Mouse (Mus musculus) frontal cortex, postnatal 10 days (tissue): ENCODE measurements around the gene Nr3c2.
A peak's percentile ranks its signal among the peaks of the same experiment; 100 is the strongest.

Experiments
- DNase-seq, 2 experiments: peaks; one replicate each; pipeline ENCODE4 v3.0.0; 2022; ENCODE audit warnings: low spot score in 2 of 2, mixed read lengths in 1 of 2

Nr3c2 gene

DNA sequence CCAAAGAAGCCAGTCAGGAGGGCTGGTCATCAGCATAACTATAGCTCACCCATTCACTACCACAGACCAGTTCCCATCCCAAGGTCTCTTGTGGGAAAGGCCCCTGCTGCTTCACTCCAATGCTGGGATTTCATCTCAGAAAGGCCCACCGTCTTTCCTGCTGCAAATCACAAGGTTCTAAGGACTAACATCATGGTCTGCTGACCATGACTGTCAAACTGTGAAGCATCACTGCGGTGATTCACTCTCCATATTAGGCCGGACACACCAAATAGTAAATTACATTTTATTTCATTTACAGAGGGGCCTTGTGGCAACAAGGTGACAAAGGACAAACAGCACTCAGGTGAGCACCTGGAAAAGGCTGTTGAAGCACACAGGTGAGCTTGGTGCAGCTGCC is 350.9 kb downstream of the Nr3c2 start:
- no peak for DNase-seq

DNA sequence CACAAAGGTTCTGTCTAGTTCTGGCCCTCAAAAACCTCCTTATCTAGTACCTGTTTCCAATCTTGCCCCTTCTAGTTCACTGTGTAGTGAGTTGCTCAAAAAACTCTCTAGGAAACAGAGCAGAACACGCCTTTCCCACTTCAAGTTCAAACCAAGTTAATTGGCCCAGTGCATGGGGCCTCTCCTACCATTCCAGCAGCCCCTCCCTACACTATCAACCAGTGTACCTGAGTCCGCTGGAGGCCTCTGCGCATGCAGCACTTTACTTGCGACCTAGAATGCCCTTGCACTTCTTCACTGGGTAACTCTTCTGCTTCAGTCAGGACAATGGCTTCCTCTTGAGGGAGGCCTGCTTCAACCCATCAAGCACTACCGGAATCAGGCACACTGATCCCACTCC is 351.9 kb downstream of the Nr3c2 start:
- no peak for DNase-seq

DNA sequence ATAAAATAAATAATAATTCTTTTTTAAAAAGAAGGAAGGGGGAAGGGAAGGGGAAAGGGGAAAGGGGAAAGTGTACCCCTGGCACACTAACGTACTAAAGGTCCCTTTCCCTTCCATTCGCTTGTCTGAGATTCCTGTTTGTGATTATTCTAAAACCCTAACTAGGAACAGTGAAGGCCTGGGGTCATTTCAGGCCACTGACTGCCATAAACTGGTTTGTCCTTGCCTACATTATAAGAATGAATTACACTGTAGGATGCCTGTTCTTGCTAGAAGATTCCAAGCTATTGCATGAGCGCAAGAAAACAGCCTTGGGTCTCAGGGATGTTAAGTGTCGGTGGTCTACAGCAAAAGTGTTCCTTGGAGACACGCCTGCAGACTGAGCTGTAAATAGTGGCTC is 355.2 kb downstream of the Nr3c2 start:
- DNase-seq, result no peak

DNA sequence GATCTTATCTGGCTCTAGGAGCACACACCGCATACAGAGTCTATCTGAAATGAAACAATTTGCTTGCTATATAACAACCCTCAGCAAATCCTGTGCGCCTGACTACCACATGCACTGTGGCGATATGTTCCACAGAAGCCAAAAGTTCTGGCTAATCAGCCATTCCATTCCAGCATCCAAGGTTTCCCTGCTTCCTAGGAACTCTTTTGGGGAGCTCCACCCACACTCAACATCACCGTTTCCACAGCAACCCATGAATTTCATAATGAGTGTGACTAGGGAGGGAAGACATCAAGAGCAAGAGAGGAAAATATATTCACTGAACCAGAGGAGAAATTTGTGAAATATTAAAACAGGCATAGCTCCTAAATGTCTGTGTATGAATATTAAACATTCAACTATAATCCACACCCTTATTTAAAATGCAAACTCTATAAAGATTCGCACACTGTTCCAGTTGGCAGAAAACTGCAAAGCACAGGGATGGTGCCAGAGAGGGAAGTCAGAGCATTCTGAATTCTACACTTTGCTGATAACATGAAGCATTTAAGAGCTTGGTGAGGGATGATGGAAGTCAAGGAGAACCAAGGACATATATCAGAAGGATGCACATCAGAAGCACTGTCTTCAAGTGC is 357.3 kb downstream of the Nr3c2 start:
- DNase-seq, result peak; percentile 27 to 59

DNA sequence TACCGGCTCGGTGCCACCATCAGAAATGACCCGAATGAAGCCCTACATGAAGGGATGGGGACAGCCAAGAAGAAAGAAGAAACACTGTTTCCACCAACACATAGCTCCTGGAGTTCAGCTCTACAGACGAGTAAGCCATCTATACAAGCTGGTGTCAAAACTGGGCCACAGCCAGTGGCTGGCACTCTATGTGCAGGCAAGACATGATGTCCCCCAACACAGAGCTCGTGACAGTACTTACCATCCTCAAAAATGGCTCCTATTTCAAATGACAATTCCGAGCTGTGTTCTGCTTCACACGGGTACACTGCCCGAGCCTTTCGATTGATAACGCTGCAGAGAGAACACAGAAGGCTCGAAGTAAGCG is 357.8 kb downstream of the Nr3c2 start:
- DNase-seq, result no peak

DNA sequence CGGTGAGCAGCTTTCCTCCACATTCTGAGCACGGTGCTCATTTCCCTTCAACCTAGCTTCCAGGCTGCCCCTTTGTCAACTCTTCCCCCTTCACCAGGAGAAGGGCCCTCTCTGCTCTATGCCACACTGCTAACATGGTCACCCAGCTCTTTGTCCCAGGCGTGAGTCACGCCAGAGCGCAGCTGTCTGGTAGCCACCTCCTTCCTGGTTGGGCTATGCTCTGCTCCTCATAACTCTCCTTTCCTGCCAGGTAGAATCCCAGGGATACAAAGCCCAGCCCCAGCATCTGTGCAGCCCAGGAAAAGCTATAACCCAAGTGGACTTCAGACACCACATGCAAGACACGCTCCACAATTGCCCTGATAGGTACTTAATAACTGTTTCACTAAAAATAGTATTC is 362.0 kb downstream of the Nr3c2 start:
- no peak for DNase-seq

DNA sequence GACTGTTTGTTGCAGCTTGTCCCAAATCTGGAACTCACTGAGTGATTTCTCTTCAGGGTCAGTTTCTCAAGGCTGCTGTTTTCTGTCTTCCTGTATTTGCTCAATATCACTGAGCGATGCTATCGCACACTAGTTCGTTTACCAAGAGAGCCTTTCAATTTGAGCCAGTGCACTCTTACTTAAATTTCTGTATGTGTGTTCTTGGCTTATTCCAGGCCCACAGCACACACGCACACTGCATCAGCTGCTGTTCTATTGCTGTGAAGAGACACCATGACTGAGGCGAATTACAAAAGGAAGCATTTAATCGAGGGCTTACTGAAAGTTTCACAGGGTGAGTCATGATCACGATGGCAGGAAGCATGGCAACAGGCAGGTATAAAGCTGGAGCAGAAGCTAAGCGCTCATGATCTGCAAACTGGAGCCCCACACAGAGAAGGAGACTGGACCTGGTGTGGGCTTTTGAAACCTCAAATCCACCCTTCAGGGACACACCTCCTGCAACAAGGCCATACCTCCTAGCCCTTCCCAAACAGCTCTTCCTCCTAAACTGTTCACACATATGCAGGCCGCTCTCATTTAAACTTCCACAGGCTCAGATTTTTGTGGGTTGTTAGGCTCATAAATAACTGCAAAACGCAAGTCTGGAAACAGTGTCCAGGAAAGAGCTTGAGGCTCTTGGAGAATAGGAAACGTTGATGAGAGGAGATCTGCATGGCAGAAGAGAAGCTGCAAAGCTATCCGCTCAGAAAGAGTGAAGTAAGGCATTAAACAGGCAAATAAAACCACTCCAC is 363.2 kb downstream of the Nr3c2 start:
- DNase-seq, result no peak

DNA sequence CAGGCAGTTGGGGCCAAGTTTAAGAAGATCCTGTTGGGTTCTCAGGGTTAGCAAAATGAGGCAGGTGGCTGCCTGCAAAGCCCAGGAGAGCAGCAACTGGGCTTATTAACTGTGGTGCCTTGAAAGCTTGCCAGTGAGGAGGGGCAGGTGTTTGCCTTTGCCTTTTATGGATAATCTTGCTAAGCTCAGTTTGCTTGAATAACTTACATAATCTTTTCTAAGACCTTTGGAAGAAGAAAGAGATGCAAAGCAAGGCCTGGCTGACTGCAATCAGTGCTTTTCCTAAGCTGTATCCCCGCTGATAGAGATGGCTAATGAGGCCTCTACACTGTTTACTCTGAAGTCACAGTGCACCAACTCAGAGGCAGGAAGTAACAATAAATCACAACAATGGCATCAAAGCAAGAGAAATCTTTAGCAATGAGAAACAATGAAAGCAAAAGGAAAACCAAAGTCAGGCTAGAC is 368.7 kb downstream of the Nr3c2 start:
- DNase-seq, result no peak

DNA sequence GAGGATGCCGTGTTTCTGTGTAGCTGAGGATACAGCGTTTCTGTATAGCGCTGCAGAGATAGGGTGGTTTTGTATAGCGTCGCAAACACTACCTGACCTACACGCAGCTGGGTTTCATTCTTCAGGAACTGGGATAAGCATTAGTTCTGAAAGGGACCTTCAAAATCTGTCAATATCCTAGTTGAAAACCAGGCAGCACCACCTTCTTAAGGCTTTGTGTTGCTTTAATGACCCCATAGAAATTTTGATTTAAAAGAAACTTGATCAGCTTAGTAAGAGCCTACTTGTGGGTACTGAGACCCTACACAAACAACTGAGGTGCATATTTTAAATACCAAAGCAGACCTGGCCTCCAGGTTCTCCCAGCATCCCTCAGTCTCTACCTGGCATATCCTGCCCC is 372.9 kb downstream of the Nr3c2 start:
- DNase-seq, result no peak

DNA sequence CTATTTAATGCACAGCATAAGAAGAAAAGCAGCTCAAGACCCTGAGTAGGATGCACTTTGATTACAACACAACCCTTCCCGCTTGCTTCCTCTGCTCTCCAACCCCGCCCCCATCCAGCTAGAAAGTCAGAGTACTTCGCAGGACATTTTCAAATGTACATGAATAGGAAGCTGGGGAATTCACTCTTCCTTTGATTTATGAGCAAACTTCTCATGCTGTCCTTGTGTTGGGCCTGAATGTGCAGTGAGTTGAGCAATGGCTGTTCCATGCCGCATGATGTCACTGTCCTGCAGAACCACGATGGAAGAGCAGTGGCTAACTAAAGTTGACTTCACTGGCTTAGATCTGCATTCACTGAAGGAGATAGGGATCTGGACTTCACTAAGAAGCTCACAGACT is 376.3 kb downstream of the Nr3c2 start:
- no peak for DNase-seq

DNA sequence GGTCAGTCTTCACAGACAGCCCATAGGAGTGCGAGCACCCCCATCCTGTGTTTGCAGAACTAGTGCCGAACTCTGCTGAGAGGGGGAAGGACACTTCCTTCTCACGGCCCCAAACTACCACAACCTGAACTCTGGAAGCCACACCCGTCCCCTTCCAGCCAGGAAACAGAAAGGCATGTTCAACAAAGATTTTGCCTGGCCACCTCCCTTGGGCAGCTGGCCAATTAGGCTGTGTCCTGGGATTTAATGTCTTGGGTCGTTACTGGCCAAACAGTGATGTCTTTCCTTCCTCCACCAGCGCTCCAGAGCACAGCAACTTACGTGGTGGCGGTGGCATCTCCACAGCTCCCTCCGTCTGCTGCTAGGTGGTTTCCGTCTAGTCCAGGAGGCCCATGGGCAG is 377.6 kb downstream of the Nr3c2 start:
- no peak for DNase-seq

DNA sequence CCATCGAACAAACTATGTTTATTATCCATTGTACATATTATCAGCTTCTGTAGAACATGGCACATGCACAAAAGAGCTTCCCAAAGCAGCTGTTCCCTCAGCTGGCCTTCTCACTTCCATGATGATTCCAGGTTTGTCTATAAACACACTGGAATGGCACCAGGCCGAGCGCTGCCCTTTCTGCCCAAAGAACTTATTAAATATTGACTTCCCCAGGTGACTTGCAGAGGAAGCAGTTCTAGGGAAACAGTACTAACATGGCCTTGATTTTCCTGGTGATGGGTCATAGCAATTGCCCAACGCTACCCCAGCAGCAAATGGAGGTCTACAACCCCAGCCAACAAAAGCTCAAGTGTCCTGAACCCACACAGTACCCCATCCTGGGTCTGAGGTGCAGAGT is 379.0 kb downstream of the Nr3c2 start:
- no peak for DNase-seq

DNA sequence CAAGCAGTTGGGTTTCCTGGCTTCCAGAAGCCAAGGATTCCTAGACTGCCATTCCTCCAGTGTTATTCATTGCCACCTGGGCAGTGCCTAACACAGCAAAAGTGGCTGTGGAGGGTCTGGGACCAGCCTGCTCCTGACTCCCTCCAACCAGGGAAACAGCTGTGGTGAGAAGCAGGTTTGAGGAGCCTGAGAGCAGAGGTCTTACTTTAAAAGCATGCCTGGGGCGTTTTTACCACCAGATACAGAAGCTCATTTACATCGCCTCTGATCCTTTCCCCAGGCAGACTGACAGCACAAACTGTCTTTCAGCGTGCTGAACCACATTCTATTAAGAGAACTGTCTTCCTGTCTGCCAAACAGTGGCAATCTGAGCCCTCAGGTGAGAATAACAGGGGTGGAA is 380.7 kb downstream of the Nr3c2 start:
- DNase-seq, result no peak

DNA sequence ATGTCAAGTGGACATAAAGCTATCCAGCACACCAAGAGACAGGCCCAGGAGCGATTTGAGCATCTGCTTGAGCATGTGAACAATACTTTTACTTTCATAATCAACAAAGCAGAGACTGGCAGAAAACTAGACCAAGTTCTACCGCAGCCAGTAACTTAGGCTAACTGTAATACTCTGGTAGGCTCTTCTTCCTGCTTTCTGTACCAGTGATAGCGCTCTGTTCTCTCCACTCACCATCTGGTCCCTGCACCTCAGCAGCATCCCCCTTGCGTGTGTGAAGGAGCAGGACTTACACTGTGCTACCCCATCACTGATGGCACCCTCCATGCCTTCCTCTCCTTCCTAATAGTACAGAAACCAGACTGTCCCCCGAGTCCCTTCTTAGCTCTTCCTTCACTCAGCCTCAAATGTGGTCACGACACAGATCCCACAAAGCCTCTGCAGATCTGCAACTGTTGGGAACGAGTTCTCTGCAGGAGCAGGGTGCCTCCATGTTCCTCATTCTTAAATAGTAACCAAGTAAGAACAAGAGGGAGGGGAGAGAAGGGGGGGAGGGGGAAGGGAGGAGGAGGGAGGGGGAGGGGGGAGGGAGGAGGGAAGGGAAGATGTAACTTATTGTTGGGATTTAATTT is 383.5 kb downstream of the Nr3c2 start:
- no peak for DNase-seq

DNA sequence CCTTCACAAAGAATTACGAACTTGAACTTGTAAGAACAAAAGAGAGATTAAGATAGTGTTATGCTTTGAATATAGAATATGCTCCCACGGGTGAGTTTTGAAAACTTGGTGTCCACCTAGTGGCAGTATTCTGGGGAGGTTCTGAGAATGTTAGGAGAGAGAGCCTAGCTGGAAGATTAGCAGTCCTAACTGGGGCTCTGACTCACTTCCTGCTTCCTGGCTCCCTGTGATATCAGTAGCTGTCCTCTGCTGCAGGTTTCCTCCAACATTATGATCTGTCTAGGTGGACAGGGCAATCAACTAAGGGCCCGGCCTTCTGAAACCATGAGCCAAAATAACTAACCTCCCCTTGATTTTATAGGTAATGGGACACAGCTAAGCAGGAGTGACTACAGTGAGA is 385.2 kb downstream of the Nr3c2 start:
- DNase-seq, result no peak

DNA sequence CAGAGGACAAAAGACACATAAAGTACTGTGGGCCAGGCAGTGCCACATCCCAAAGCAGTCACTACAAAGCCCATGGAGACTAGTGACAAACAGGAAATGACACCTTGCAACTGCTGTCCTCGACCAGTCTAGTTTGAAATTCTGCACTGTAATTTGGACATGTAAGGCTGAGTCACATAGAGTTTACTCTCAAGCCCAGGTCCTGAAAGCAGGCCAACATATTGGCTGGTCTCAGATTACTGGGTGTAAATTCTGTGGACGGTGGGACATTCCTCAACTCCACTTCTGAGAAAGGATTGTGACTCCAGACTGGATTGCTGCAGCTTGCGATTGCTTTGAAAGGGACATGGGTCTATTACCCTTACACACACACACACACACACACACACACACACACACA is 388.8 kb downstream of the Nr3c2 start:
- DNase-seq, result no peak

DNA sequence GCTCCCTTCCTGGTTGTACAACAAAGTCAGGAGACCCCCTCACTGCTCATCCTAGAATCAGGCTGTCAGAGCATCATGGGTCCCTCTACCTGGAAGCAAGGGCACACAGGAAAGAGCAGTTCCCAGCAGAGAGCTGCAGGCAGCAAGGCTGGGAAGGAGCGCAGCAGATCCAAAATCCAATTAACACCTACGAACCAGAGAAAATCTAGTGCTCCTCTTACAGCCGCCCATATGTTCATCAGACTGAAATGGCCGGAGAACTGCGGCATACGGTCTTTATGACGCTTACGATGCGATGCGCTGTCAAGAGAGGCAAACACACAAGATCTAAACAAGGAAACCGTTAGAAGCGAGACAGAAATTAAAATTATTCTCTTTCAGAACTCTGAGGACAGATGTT is 389.2 kb downstream of the Nr3c2 start:
- DNase-seq, result no peak

DNA sequence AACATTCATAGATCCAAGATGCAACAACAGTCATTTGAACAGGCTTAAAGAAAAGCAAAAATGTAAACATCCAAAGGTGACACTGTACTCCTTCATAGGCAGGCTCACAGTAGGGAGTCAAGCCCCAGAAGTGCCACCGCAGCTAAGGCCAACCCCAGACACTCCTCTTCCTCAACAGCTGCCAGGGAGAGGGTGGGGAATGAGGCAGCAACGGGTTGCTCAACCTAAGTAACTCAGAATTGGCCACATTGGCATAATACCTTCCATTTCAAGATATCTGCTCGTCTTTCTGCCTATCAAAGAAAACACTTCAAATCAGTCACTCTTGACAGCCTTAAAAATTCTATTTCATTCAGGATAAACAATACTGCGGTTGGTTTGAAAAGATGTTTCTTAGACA is 392.9 kb downstream of the Nr3c2 start:
- DNase-seq, result no peak

DNA sequence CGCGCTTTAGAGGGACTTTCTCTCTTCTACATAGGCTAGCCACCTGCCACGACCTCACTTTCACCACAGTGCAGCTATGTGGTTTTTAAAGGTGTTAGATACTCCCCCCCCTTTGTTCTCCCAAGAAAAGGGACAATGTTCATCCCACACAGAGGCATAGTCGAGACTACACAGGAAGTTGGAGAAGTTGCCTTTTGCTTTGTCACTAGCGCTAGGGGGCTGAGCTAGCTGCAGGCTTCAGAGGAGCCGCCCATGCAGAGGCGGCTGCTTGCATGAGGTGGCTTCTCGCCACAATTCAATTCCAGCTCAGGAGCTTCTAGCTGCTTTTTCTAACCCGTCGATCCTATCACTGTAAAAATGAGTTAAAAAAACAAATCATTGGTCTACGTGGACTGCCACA is 393.4 kb downstream of the Nr3c2 start:
- no peak for DNase-seq

DNA sequence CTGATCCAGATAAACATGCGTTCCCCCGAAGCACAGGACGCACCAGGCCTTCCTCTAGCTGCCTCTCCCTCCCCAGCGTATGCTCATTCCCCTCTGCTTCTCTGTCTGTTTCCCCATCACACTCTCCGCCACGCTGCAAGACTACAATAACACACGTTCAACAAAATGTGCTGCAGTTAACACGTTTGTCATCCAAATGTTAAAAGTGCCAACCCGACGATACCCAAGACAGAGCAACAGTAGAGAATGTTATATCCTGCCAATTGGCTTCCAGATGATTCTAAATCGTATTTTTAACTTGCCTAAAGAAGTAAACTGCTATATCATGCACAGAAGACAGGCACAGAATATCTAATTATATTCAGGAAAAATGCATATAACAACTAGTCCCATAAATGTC is 395.4 kb downstream of the Nr3c2 start:
- no peak for DNase-seq
